Mouse (Mus musculus) macrophage (primary cell): Measurements from ENCODE around the gene Taf10. TPM values are rescaled to one million over a fixed set of nuclear protein-coding genes. Genes with fewer than 3 reads are reported as not detected.
A peak's percentile ranks its signal among the peaks of the same experiment; 100 is the strongest.
"Not testable (repeated sequence)": the region's sequence is repeated elsewhere in the genome, so short reads cannot be mapped to it uniquely, and the experiment has no call there.

Source experiments
- H3K27ac ChIP-seq: fragments of 350-480 bp; formaldehyde crosslinking; 2 replicates; pipeline ENCODE4 v1.9.0; 2021
- H3K36me3 ChIP-seq: fragments of 350-480 bp; formaldehyde crosslinking; 2 replicates; pipeline ENCODE4 v1.9.0; 2021; ENCODE audit errors: inconsistent target
- H3K4me3 ChIP-seq: fragments of 350-480 bp; formaldehyde crosslinking; 2 replicates; pipeline ENCODE4 v1.9.0; 2021; ENCODE audit errors: inconsistent target
- H3K79me2 ChIP-seq: fragments of 350-480 bp; formaldehyde crosslinking; 2 replicates; pipeline ENCODE4 v1.9.0; 2021; ENCODE audit errors: inconsistent target
- WGBS: methylation state at CpG from one replicate; pipeline ENCODE4 v1.1.7; 2026; ENCODE audit warnings: inconsistent platforms; ENCODE audit not compliant: missing documents; 5-methylcytosine and 5-hydroxymethylcytosine counted together
- polyA plus RNA-seq: library from polyadenylated mRNA; stranded (reverse); fragments of 250-400 nt; gene quantifications from 3 replicates; pipeline ENCODE4 v1.2.4, GENCODE M21; 2018; ENCODE audit warnings: inconsistent platforms

Gene Taf10
- polyA plus RNA-seq, 1 experiment from 2014 or later, result 97.6 TPM

- H3K4me3 ChIP-seq, result no peak overlapping the region
- no peak overlapping the region for H3K27ac ChIP-seq
- 94% methylated on average over 15 of the region's 15 CpGs for WGBS
- no peaks in the 10 kb centered on the region for H3K36me3 ChIP-seq
- H3K79me2 ChIP-seq, result no peaks in the 10 kb centered on the region
These were observed 28.2 kb upstream of the Taf10 start for GRCm38 (mm10) chr7:105772331-105772730.

- Histone ChIP-seq H3K36me3 (no peaks in the 10 kb centered on the region), H3K4me3 (no peak overlapping the region), H3K79me2 (no peaks in the 10 kb centered on the region), H3K27ac (no peak overlapping the region)
- WGBS, result 95% methylated on average over 3 of the region's 3 CpGs
These were observed 25.8 kb upstream of the Taf10 start for GRCm38 (mm10) chr7:105769959-105770358.

GRCm38 (mm10) chr7:105767729-105768165, 23.6 kb upstream of the Taf10 start:
- WGBS, result 19% methylated on average over 6 of the region's 6 CpGs
- no peaks in the 10 kb centered on the region for H3K36me3 ChIP-seq
- H3K27ac ChIP-seq, result peak overlapping the region; percentile 65
- no peaks in the 10 kb centered on the region for H3K79me2 ChIP-seq
- no peak overlapping the region for H3K4me3 ChIP-seq

- H3K4me3 ChIP-seq, result no peak overlapping the region
- no peak overlapping the region for H3K27ac ChIP-seq
- WGBS, result 95% methylated on average over 11 of the region's 11 CpGs
- no peaks in the 10 kb centered on the region for H3K36me3 ChIP-seq
- H3K79me2 ChIP-seq, result no peaks in the 10 kb centered on the region
These were observed 20.2 kb upstream of the Taf10 start for GRCm38 (mm10) chr7:105764331-105764730.

GRCm38 (mm10) chr7:105762517-105763270, 18.5 kb upstream of the Taf10 start:
- 48% methylated on average over 55 of the region's 55 CpGs for WGBS
- Histone ChIP-seq H3K79me2 (no peaks in the 10 kb centered on the region), H3K27ac (no peak overlapping the region), H3K4me3 (no peak overlapping the region), H3K36me3 (no peaks in the 10 kb centered on the region)

- Histone ChIP-seq H3K36me3 (no peaks in the 10 kb centered on the region), H3K79me2 (no peaks in the 10 kb centered on the region), H3K27ac (no peak overlapping the region), H3K4me3 (no peak overlapping the region)
- WGBS, result 40% methylated on average over 46 of the region's 51 CpGs
These were observed 17.8 kb upstream of the Taf10 start for GRCm38 (mm10) chr7:105761813-105762484.

- H3K36me3 ChIP-seq, result peaks cover 19% of the 10 kb centered on the region; the same call in 1 of the 2 replicates
- WGBS, result 93% methylated on average over 10 of the region's 10 CpGs
- no peak overlapping the region for H3K27ac ChIP-seq
- peaks cover 27% of the 10 kb centered on the region for H3K79me2 ChIP-seq
- H3K4me3 ChIP-seq, result no peak overlapping the region
These were observed 9.1 kb upstream of the Taf10 start for GRCm38 (mm10) chr7:105753281-105753680.

- H3K4me3 ChIP-seq, result no peak overlapping the region
- 96% methylated on average over 2 of the region's 2 CpGs for whole genome bisulfite sequencing
- peaks cover 24% of the 10 kb centered on the region; the same call in 1 of the 2 replicates for H3K36me3 ChIP-seq
- no peak overlapping the region for H3K27ac ChIP-seq
- H3K79me2 ChIP-seq, result peaks cover 27% of the 10 kb centered on the region
These were observed 8.6 kb upstream of the Taf10 start for GRCm38 (mm10) chr7:105752716-105753115.

- WGBS, result 22% methylated on average over 20 of the region's 20 CpGs
- peaks cover 34% of the 10 kb centered on the region; the same call in 1 of the 2 replicates for H3K36me3 ChIP-seq
- peak within 1 kb of the TSS; percentile 96 for H3K27ac ChIP-seq
- peak within 1 kb of the TSS; percentile 98 for H3K4me3 ChIP-seq
- peaks cover 27% of the 10 kb centered on the region for H3K79me2 ChIP-seq
These were observed 7.6 kb upstream of the Taf10 start, which contains the start of gene Tpp1 for GRCm38 (mm10) chr7:105751491-105752433. Gene Tpp1, minus strand, starts transcription at chr7:105752235.

GRCm38 (mm10) chr7:105747776-105748175, 3.6 kb upstream of the Taf10 start:
- H3K36me3 ChIP-seq, result peaks cover 37% of the 10 kb centered on the region; the same call in 1 of the 2 replicates
- H3K79me2 ChIP-seq, result peaks cover 38% of the 10 kb centered on the region
- no peak overlapping the region for H3K27ac ChIP-seq
- no peak overlapping the region for H3K4me3 ChIP-seq
- 97% methylated on average over 2 of the region's 2 CpGs for WGBS

- H3K4me3 ChIP-seq, result peak overlapping the region; percentile 63
- H3K79me2 ChIP-seq, result peaks cover 44% of the 10 kb centered on the region
- peaks cover 44% of the 10 kb centered on the region for H3K36me3 ChIP-seq
- peak overlapping the region; percentile 25; the same call in 1 of the 2 replicates for H3K27ac ChIP-seq
- 36% methylated on average over 19 of the region's 20 CpGs for WGBS
These were observed 775 bp downstream of the Taf10 start for GRCm38 (mm10) chr7:105743246-105743925.

- H3K4me3 ChIP-seq, H3K27ac ChIP-seq: not testable (repeated sequence)
- Histone ChIP-seq H3K79me2 (peaks cover 51% of the 10 kb centered on the region), H3K36me3 (peaks cover 37% of the 10 kb centered on the region)
- 93% methylated on average over 6 of the region's 7 CpGs for WGBS
These were observed 1.5 kb downstream of the Taf10 start for GRCm38 (mm10) chr7:105742539-105743215.

GRCm38 (mm10) chr7:105741978-105742377, 2.2 kb downstream of the Taf10 start:
- H3K4me3 ChIP-seq, result no peak overlapping the region
- H3K79me2 ChIP-seq, result peaks cover 58% of the 10 kb centered on the region
- WGBS, result 93% methylated on average over 9 of the region's 9 CpGs
- peaks cover 30% of the 10 kb centered on the region for H3K36me3 ChIP-seq
- H3K27ac ChIP-seq, result no peak overlapping the region
